Mouse (Mus musculus) erythroblast, adult 5-6 weeks (primary cell): ENCODE results near the gene Vmn1r88. TPM values are rescaled to one million over a fixed set of nuclear protein-coding genes. Genes with fewer than 3 reads are reported as not detected.
A peak's percentile ranks its signal among the peaks of the same experiment; 100 is the strongest.

ENCODE experiments used
- ATAC-seq: replicated peaks from 2 replicates; pipeline ENCODE4 v1.8.0; 2016; ENCODE audit warnings: moderate number of reproducible peaks, mild to moderate bottlenecking, moderate TSS enrichment, inconsistent platforms; ENCODE audit not compliant: poor library complexity, low FRiP score, severe bottlenecking
- total RNA-seq, 2 experiments: library from RNA; stranded (forward) in 1 of 2; stranded (reverse) in 1 of 2; fragments of 150-400 nt in 1 of 2; fragments of 200-764, 138-1000 nt in 1 of 2; gene quantifications; 2 replicates each; pipeline versions ENCODE4 v1.2.3 to v1.2.4; 2015 to 2017; ENCODE audit warnings: low replicate concordance in 2 of 2

Vmn1r88 gene
- total RNA-seq (2015; ENCODE audit: low replicate concordance) (not detected in 2 replicates), total RNA-seq (2017; ENCODE audit: low replicate concordance) (not detected in 2 replicates)

DNA sequence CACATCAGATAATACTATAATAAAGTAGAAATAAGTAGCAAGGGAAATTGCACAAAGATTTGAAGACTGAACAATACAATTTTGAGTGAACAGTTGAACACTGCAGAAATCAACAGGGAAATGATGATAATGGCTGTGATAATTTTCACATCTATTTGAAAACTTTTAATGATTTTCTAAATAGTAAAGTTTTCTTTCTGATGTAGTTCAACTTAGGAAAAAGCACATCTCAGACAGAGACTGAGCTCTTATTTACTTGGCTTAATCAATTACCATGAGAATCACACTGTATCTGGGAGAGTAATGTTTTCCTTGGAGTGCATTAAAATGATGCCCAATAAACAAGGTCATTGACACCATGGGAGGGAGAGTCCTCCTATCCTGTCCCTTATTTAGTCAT lies at the start of gene Vmn1r88:
Gene Vmn1r88 (plus strand): TSS at position 301 of the 400 bp plus-strand sequence.
- no peak for ATAC-seq

- no peak for ATAC-seq
Measured at GRCm38 (mm10) chr7:13119817-13120216, 39.6 kb upstream of the Vmn1r88 start, which contains the start of gene Vmn1r86. TSS of gene Vmn1r86 (minus strand) at chr7:13119917.

DNA sequence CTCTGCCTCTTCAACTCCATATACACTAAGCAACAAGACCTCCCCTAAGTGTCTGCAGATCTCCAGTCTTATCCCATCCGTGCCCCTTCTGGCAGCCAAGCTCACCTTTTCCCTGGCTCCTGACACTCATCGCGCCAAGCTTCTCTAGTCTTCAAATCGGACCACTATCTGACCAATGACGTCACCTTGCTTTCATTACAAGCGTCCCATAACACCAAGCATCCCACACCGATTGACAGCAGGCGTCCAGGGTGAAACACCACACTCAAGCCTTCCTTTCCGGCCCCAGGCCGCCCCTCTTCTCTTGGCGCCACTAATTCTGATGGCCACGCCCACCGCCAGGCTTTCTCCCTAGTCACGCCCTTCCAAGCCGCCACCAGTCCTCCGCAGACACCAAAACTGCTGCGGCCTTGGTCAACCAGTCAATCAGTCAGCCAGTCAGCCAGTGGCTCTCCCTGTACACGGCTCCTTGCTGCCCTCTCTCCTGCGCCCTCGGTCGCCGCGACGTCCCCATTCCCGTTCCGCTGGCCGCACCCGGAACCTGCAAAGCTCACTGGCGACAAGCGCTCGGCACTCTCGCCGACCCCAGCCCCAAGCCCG lies 35.7 kb upstream of the Vmn1r88 start:
- peak; percentile 99 for ATAC-seq

- ATAC-seq, result no peak
Measured at GRCm38 (mm10) chr7:13131856-13132255, 27.5 kb upstream of the Vmn1r88 start.

DNA sequence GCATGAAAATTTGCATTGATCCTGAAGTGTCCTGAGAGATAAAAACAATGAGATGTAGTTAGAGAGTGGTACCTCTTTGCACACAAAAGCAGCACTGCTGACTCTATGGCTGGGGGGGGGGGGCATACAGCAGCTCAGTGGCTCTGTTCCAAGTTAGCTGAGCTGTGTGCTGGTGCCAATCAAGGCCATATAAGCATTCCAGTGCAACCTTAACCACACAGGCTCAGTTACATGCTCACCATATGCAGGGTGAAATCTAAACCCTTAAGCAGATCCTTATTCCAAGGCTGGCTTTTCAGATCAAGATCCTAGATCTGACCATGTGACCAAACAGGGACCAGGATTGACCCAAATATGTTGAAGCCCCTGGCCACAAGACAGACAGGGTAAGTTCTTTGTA lies 22.0 kb upstream of the Vmn1r88 start:
- no peak for ATAC-seq

DNA sequence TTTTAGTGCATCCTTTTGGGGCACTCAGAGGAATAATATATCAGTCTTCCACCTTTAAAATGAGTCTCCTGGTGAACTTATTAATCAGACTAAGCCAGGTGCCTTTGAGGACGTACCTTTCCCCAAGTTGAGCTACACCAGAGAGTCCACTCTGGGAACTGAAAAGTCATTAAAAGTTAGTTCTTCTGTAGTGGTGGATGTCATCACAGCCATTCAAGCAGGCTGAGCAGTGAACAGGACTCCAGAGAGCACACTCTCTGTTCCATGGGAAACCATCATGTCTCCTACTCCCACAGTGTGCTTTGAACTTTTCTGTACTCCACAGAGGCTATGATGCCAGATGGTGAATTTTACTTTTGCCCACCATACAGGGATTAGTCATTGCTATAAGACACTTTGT lies 19.3 kb upstream of the Vmn1r88 start, which contains the start of gene Vmn1r87:
Gene Vmn1r87 (minus strand): TSS at position 101 of the 400 bp plus-strand sequence.
- no peak for ATAC-seq

- no peak for ATAC-seq
Measured at GRCm38 (mm10) chr7:13212720-13213119, 53.4 kb downstream of the Vmn1r88 start, which contains the start of gene Vmn1r89. TSS of gene Vmn1r89 (plus strand) at chr7:13213020.

Other genes with a start within 250 kb of the Vmn1r88 start
- gene Rps5, start 237.3 kb upstream of the Vmn1r88 start, total RNA-seq (2015; ENCODE audit: low replicate concordance), result 474 and 662 TPM in 2 replicates
- gene Rps5, start 237.3 kb upstream of the Vmn1r88 start, total RNA-seq (2017; ENCODE audit: low replicate concordance), result 156 and 203 TPM in 2 replicates
- gene Rnf225, start 232.2 kb upstream of the Vmn1r88 start, total RNA-seq (2015; ENCODE audit: low replicate concordance), result not detected in 2 replicates
- gene Rnf225, start 232.2 kb upstream of the Vmn1r88 start, total RNA-seq (2017; ENCODE audit: low replicate concordance), result not detected in 2 replicates
- gene Zfp324, start 193.7 kb upstream of the Vmn1r88 start, total RNA-seq (2015; ENCODE audit: low replicate concordance), result 2.1 and 2.3 TPM in 2 replicates
- gene Zfp324, start 193.7 kb upstream of the Vmn1r88 start, total RNA-seq (2017; ENCODE audit: low replicate concordance), result 2.1 and 2.5 TPM in 2 replicates
- 1.3 TPM in 1 of 2 replicates, not detected in the other for gene Zfp446, start 181.7 kb upstream of the Vmn1r88 start, total RNA-seq (2015; ENCODE audit: low replicate concordance)
- 0.51 and 1.3 TPM in 2 replicates for gene Zfp446, start 181.7 kb upstream of the Vmn1r88 start, total RNA-seq (2017; ENCODE audit: low replicate concordance)
- gene Slc27a5, start 161.4 kb upstream of the Vmn1r88 start, total RNA-seq (2015; ENCODE audit: low replicate concordance), result not detected in 2 replicates
- not detected in 2 replicates for gene Slc27a5, start 161.4 kb upstream of the Vmn1r88 start, total RNA-seq (2017; ENCODE audit: low replicate concordance)
- gene Trim28, start 160.5 kb upstream of the Vmn1r88 start, total RNA-seq (2015; ENCODE audit: low replicate concordance), result 209 and 235 TPM in 2 replicates
- gene Trim28, start 160.5 kb upstream of the Vmn1r88 start, total RNA-seq (2017; ENCODE audit: low replicate concordance), result 226 and 257 TPM in 2 replicates
- gene Zbtb45, start 149.5 kb upstream of the Vmn1r88 start, total RNA-seq (2015; ENCODE audit: low replicate concordance), result 2.7 and 8.2 TPM in 2 replicates
- gene Zbtb45, start 149.5 kb upstream of the Vmn1r88 start, total RNA-seq (2017; ENCODE audit: low replicate concordance), result 21.2 and 23.4 TPM in 2 replicates
- 97.4 and 99.3 TPM in 2 replicates for gene Chmp2a, start 124.8 kb upstream of the Vmn1r88 start, total RNA-seq (2015; ENCODE audit: low replicate concordance)
- gene Chmp2a, start 124.8 kb upstream of the Vmn1r88 start, total RNA-seq (2017; ENCODE audit: low replicate concordance), result 144 and 170 TPM in 2 replicates
- gene Ube2m, start 121.3 kb upstream of the Vmn1r88 start, total RNA-seq (2015; ENCODE audit: low replicate concordance), result 45.0 and 92.0 TPM in 2 replicates
- 32.8 and 112 TPM in 2 replicates for gene Ube2m, start 121.3 kb upstream of the Vmn1r88 start, total RNA-seq (2017; ENCODE audit: low replicate concordance)
- not detected in 2 replicates for gene Mzf1, start 104.8 kb upstream of the Vmn1r88 start, total RNA-seq (2015; ENCODE audit: low replicate concordance)
- gene Mzf1, start 104.8 kb upstream of the Vmn1r88 start, total RNA-seq (2017; ENCODE audit: low replicate concordance), result 0.56 TPM in 1 of 2 replicates, not detected in the other
- gene Vmn1r85, start 64.4 kb upstream of the Vmn1r88 start, total RNA-seq (2015; ENCODE audit: low replicate concordance), result not detected in 2 replicates
- not detected in 2 replicates for gene Vmn1r85, start 64.4 kb upstream of the Vmn1r88 start, total RNA-seq (2017; ENCODE audit: low replicate concordance)
- not detected in 2 replicates for gene Vmn1r86, start 39.7 kb upstream of the Vmn1r88 start, total RNA-seq (2015; ENCODE audit: low replicate concordance)
- gene Vmn1r86, start 39.7 kb upstream of the Vmn1r88 start, total RNA-seq (2017; ENCODE audit: low replicate concordance), result 0.28 TPM in 1 of 2 replicates, not detected in the other
- not detected in 2 replicates for gene Vmn1r87, start 19.4 kb upstream of the Vmn1r88 start, total RNA-seq (2015; ENCODE audit: low replicate concordance)
- not detected in 2 replicates for gene Vmn1r87, start 19.4 kb upstream of the Vmn1r88 start, total RNA-seq (2017; ENCODE audit: low replicate concordance)
- not detected in 2 replicates for gene Vmn1r89, start 53.5 kb downstream of the Vmn1r88 start, total RNA-seq (2015; ENCODE audit: low replicate concordance)
- not detected in 2 replicates for gene Vmn1r89, start 53.5 kb downstream of the Vmn1r88 start, total RNA-seq (2017; ENCODE audit: low replicate concordance)
- gene Lig1, start 117.7 kb downstream of the Vmn1r88 start, total RNA-seq (2015; ENCODE audit: low replicate concordance), result 30.4 and 52.9 TPM in 2 replicates
- 62.7 and 99.9 TPM in 2 replicates for gene Lig1, start 117.7 kb downstream of the Vmn1r88 start, total RNA-seq (2017; ENCODE audit: low replicate concordance)
- gene Zswim9, start 119.2 kb downstream of the Vmn1r88 start, total RNA-seq (2015; ENCODE audit: low replicate concordance), result 0.21 and 3.1 TPM in 2 replicates
- 2.1 and 2.2 TPM in 2 replicates for gene Zswim9, start 119.2 kb downstream of the Vmn1r88 start, total RNA-seq (2017; ENCODE audit: low replicate concordance)
- gene Pla2g4c, start 165.1 kb downstream of the Vmn1r88 start, total RNA-seq (2015; ENCODE audit: low replicate concordance), result 0.96 and 6.1 TPM in 2 replicates
- gene Pla2g4c, start 165.1 kb downstream of the Vmn1r88 start, total RNA-seq (2017; ENCODE audit: low replicate concordance), result 5.0 and 8.9 TPM in 2 replicates
- not detected in 2 replicates for gene Cabp5, start 238.6 kb downstream of the Vmn1r88 start, total RNA-seq (2015; ENCODE audit: low replicate concordance)
- 0.28 TPM in 1 of 2 replicates, not detected in the other for gene Cabp5, start 238.6 kb downstream of the Vmn1r88 start, total RNA-seq (2017; ENCODE audit: low replicate concordance)